Mouse (Mus musculus): ENCODE data around the gene 4930415O20Rik.

DNA sequence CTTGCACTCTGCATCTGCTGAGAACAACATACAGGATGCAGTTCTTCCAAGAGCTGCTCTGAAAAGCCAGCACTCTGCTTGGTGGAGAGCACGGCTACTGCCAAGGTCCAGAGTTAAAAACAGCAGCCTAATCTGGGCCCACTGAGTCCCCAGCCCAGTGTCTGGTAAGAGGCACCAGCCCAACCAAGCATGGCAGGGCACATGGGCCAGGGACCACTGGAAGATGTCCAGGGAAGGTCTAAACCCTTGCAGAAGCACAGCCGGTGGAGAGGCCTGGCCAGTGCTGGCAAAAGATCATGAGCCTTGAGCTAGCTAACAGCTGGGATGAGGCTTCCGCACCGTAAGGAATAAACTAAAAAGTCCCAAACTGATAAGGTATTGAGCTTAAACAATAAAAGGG, 14.9 kb upstream of the 4930415O20Rik start:
- TF ChIP-seq CTCF (IDR thresholded peaks at IDR 0.05; ENCODE audit: control insufficient read depth, insufficient read depth, insufficient replicate concordance, low read depth, low read length) (no peak), POLR2A (IDR thresholded peaks at IDR 0.05; ENCODE audit: control insufficient read depth, low read depth, low read length) (no peak)
